Mouse (Mus musculus) embryonic facial prominence, embryonic 11.5 days (tissue): Measurements from ENCODE around the gene Wipf1. TPM values are rescaled to one million over a fixed set of nuclear protein-coding genes. Genes with fewer than 3 reads are reported as not detected.

Experiments
- ATAC-seq: fragments of 200-750 bp; cut with Nextera tagmentation; replicated peaks from 2 replicates; pipeline ENCODE4 v1.8.0; 2017; ENCODE audit warnings: low read depth; ENCODE audit not compliant: insufficient number of reproducible peaks, low FRiP score, low TSS enrichment
- DNase-seq: peaks from one replicate; pipeline ENCODE4 v3.0.0-alpha.2; 2015; ENCODE audit warnings: low spot score
- H3K27ac ChIP-seq: fragments of 300-500 bp; sonication (generic); replicated peaks from 2 replicates; pipeline ENCODE4 v1.5.1; 2014; ENCODE audit warnings: mild to moderate bottlenecking, low read depth, low read length, control low read depth
- H3K27me3 ChIP-seq: fragments of 300-500 bp; sonication (generic); 2 replicates; pipeline ENCODE4 v1.6.1; 2014; ENCODE audit warnings: mild to moderate bottlenecking, low read length, moderate library complexity, mixed read lengths; ENCODE audit not compliant: control insufficient read depth, insufficient read depth
- H3K36me3 ChIP-seq: fragments of 300-500 bp; sonication (generic); replicated peaks from 2 replicates; pipeline ENCODE4 v1.6.1; 2014; ENCODE audit warnings: low read depth, mild to moderate bottlenecking, low read length, moderate library complexity, mixed read lengths; ENCODE audit not compliant: control insufficient read depth, insufficient read depth
- H3K4me1 ChIP-seq: fragments of 300-500 bp; sonication (generic); 2 replicates; pipeline ENCODE4 v1.6.1; 2014; ENCODE audit warnings: low read length, mixed read lengths; ENCODE audit not compliant: control insufficient read depth, insufficient read depth
- H3K4me2 ChIP-seq: fragments of 300-500 bp; sonication (generic); 2 replicates; pipeline ENCODE4 v1.6.1; 2014; ENCODE audit warnings: low read depth, mild to moderate bottlenecking, control low read depth, low read length, moderate library complexity
- H3K4me3 ChIP-seq: fragments of 300-500 bp; sonication (generic); 2 replicates; pipeline ENCODE4 v1.5.1; 2014; ENCODE audit warnings: low read depth, low read length, control low read depth
- H3K9ac ChIP-seq: fragments of 300-500 bp; sonication (generic); replicated peaks from 2 replicates; pipeline ENCODE4 v1.6.1; 2014; ENCODE audit warnings: mild to moderate bottlenecking, control low read depth, low read length
- H3K9me3 ChIP-seq: fragments of 300-500 bp; sonication (generic); replicated peaks from 2 replicates; pipeline ENCODE4 v1.6.1; 2016; ENCODE audit warnings: mild to moderate bottlenecking, low read length, inconsistent platforms, mixed read lengths; ENCODE audit not compliant: control insufficient read depth
- WGBS: fragments of 180-500 bp; shearing (Covaris S2); extraction: QIAGEN DNeasy Blood & Tissue Kit; methylation state at CpG from one replicate; pipeline ENCODE4 v1.1.7; 2014; 5-methylcytosine and 5-hydroxymethylcytosine counted together
- polyA plus RNA-seq: library from polyadenylated mRNA; unstranded; fragments of >200 nt; fragmentation: Nextera tagmentation; extraction: Ambion mirVana; gene quantifications from 2 replicates; pipeline ENCODE4 v1.2.1, GENCODE M21; 2014

Wipf1 gene
- polyA plus RNA-seq, 1 experiment from 2014 or later, result 17.5 TPM

- Histone ChIP-seq H3K27ac (no peak overlapping the region), H3K4me2 (no peak overlapping the region), H3K4me1 (0 out of 2 replicates have a peak, but pooled peaks cover 2% of the 10 kb centered on the region), H3K4me3 (no peak overlapping the region), H3K27me3 (no peaks in the 10 kb centered on the region), H3K9me3 (no peaks in the 10 kb centered on the region), H3K9ac (no peak overlapping the region), H3K36me3 (no peaks in the 10 kb centered on the region)
- DNase-seq (peak; percentile 83), ATAC-seq (no peak)
- WGBS, result 18% methylated on average over 8 of the region's 8 CpGs
Observed at GRCm38 (mm10) chr2:73566989-73567605, 37.6 kb upstream of the Wipf1 start.

GRCm38 (mm10) chr2:73566162-73566561 lies 36.6 kb upstream of the Wipf1 start:
- Histone ChIP-seq H3K9ac (no peak overlapping the region), H3K4me2 (no peak overlapping the region), H3K4me1 (no peaks in the 10 kb centered on the region), H3K9me3 (no peaks in the 10 kb centered on the region), H3K4me3 (no peak overlapping the region), H3K36me3 (no peaks in the 10 kb centered on the region), H3K27ac (no peak overlapping the region), H3K27me3 (no peaks in the 10 kb centered on the region)
- WGBS, result 18% methylated on average over 7 of the region's 7 CpGs
- ATAC-seq (no peak), DNase-seq (peak; percentile 52)

GRCm38 (mm10) chr2:73563690-73564089 lies 34.2 kb upstream of the Wipf1 start:
- H3K4me3 ChIP-seq, result no peak overlapping the region
- no peaks in the 10 kb centered on the region for H3K4me1 ChIP-seq
- H3K9me3 ChIP-seq, result no peaks in the 10 kb centered on the region
- no peak overlapping the region for H3K9ac ChIP-seq
- peak overlapping the region; percentile 20 for H3K27ac ChIP-seq
- ATAC-seq (no peak), DNase-seq (no peak)
- WGBS, result 38% methylated on average over 7 of the region's 7 CpGs
- no peaks in the 10 kb centered on the region for H3K36me3 ChIP-seq
- no peaks in the 10 kb centered on the region for H3K27me3 ChIP-seq
- no peak overlapping the region for H3K4me2 ChIP-seq

GRCm38 (mm10) chr2:73562656-73563055 lies 33.1 kb upstream of the Wipf1 start:
- Histone ChIP-seq H3K9ac (no peak overlapping the region), H3K4me1 (no peaks in the 10 kb centered on the region), H3K27me3 (no peaks in the 10 kb centered on the region), H3K4me2 (no peak overlapping the region), H3K36me3 (no peaks in the 10 kb centered on the region), H3K4me3 (no peak overlapping the region), H3K9me3 (no peaks in the 10 kb centered on the region), H3K27ac (no peak overlapping the region)
- 72% methylated on average over 9 of the region's 9 CpGs for WGBS
- ATAC-seq (no peak), DNase-seq (peak; percentile 45)

GRCm38 (mm10) chr2:73561665-73562063 lies 32.1 kb upstream of the Wipf1 start:
- no peak overlapping the region for H3K4me3 ChIP-seq
- WGBS, result 5% methylated on average over 8 of the region's 8 CpGs
- ATAC-seq (peak; percentile 49; the same call in 1 of the 2 replicates), DNase-seq (peak; percentile 85)
- no peak overlapping the region for H3K27ac ChIP-seq
- H3K4me2 ChIP-seq, result peak overlapping the region; percentile 66
- no peaks in the 10 kb centered on the region for H3K4me1 ChIP-seq
- no peaks in the 10 kb centered on the region for H3K27me3 ChIP-seq
- H3K9ac ChIP-seq, result 0 out of 2 replicates have a peak overlapping the region, but pooled peaks have one; percentile 6
- no peaks in the 10 kb centered on the region for H3K36me3 ChIP-seq
- no peaks in the 10 kb centered on the region for H3K9me3 ChIP-seq

GRCm38 (mm10) chr2:73560899-73561664 lies 31.5 kb upstream of the Wipf1 start:
- H3K9me3 ChIP-seq, result no peaks in the 10 kb centered on the region
- H3K27ac ChIP-seq, result no peak overlapping the region
- H3K4me2 ChIP-seq, result peak overlapping the region; percentile 66
- H3K4me3 ChIP-seq, result peak overlapping the region; percentile 34
- 2% methylated on average over 23 of the region's 23 CpGs for WGBS
- no peaks in the 10 kb centered on the region for H3K4me1 ChIP-seq
- H3K36me3 ChIP-seq, result no peaks in the 10 kb centered on the region
- peak overlapping the region; percentile 43 for H3K9ac ChIP-seq
- ATAC-seq (peak; percentile 51), DNase-seq (peak; percentile 68)
- no peaks in the 10 kb centered on the region for H3K27me3 ChIP-seq

GRCm38 (mm10) chr2:73560445-73560844 lies 30.9 kb upstream of the Wipf1 start:
- WGBS, result 42% methylated on average over 7 of the region's 7 CpGs
- H3K27me3 ChIP-seq, result no peaks in the 10 kb centered on the region
- H3K4me3 ChIP-seq, result peak overlapping the region; percentile 34; the same call in 1 of the 2 replicates
- H3K9ac ChIP-seq, result no peak overlapping the region
- no peaks in the 10 kb centered on the region for H3K4me1 ChIP-seq
- no peaks in the 10 kb centered on the region for H3K36me3 ChIP-seq
- H3K9me3 ChIP-seq, result no peaks in the 10 kb centered on the region
- ATAC-seq (no peak), DNase-seq (no peak)
- no peak overlapping the region; the same call in 1 of the 2 replicates for H3K4me2 ChIP-seq
- H3K27ac ChIP-seq, result no peak overlapping the region

GRCm38 (mm10) chr2:73557956-73558355 lies 28.4 kb upstream of the Wipf1 start:
- no peak overlapping the region for H3K27ac ChIP-seq
- ATAC-seq, result no peak
- 78% methylated on average over 8 of the region's 8 CpGs for WGBS

More at GRCm38 (mm10) chr2:73557956-73558355, 28.4 kb upstream of the Wipf1 start:
- no peaks in the 10 kb centered on the region for H3K4me1 ChIP-seq
- no peak overlapping the region for H3K4me2 ChIP-seq
- H3K4me3 ChIP-seq, result no peak overlapping the region
- H3K27me3 ChIP-seq, result no peaks in the 10 kb centered on the region
- H3K36me3 ChIP-seq, result no peaks in the 10 kb centered on the region
- no peaks in the 10 kb centered on the region for H3K9me3 ChIP-seq
- no peak for DNase-seq
- H3K9ac ChIP-seq, result no peak overlapping the region
